Mouse (Mus musculus) MEL (cell line): ENCODE data around the gene Lrig2. TPM values are rescaled to one million over a fixed set of nuclear protein-coding genes. Genes with fewer than 3 reads are reported as not detected.

Source experiments
- DNase-seq: peaks from one replicate; pipeline ENCODE4 v3.0.0; 2011; ENCODE audit warnings: low read depth, low spot score
- H3K27ac ChIP-seq: 2 replicates; pipeline ENCODE4 v1.5.1; 2012; ENCODE audit warnings: low read depth, mild to moderate bottlenecking, control low read depth, low read length, moderate library complexity; ENCODE audit not compliant: control insufficient read depth
- H3K27me3 ChIP-seq, 2 experiments: fragments of 150-350 bp in 1 of 2; sonication (generic) in 1 of 2; 2 replicates each; pipeline ENCODE4 v1.6.1; 2012; ENCODE audit warnings: low read length in 2 of 2, mild to moderate bottlenecking in 2 of 2, improper control_type of control experiment in 1 of 2, moderate library complexity in 1 of 2; ENCODE audit not compliant: insufficient read depth in 2 of 2, control insufficient read depth in 1 of 2
- H3K36me3 ChIP-seq, 2 experiments: 2 replicates each; pipeline ENCODE4 v1.6.1; 2012 to 2014; ENCODE audit warnings: low read length in 2 of 2, improper control_type of control experiment in 1 of 2, inconsistent platforms in 1 of 2, mild to moderate bottlenecking in 1 of 2; ENCODE audit not compliant: insufficient read depth in 2 of 2, control insufficient read depth in 1 of 2
- H3K4me1 ChIP-seq, 2 experiments: fragments of 150-350 bp in 1 of 2; sonication (generic) in 1 of 2; 2 replicates each; pipeline ENCODE4 v1.6.1; 2012; ENCODE audit warnings: low read length in 2 of 2, improper control_type of control experiment in 1 of 2, mild to moderate bottlenecking in 1 of 2; ENCODE audit not compliant: insufficient read depth in 2 of 2, control insufficient read depth in 1 of 2
- H3K4me3 ChIP-seq, 2 experiments: fragments of 150-350 bp in 1 of 2; sonication (generic) in 1 of 2; 2 replicates each; pipeline ENCODE4 v1.5.1; 2012; ENCODE audit warnings: low read depth in 2 of 2, low read length in 2 of 2, mild to moderate bottlenecking in 2 of 2, moderate library complexity in 2 of 2, control low read depth in 1 of 2, improper control_type of control experiment in 1 of 2; ENCODE audit not compliant: control insufficient read depth in 1 of 2, insufficient read depth in 1 of 2
- H3K79me2 ChIP-seq: 2 replicates; pipeline ENCODE4 v1.6.1; 2012; ENCODE audit warnings: mild to moderate bottlenecking, low read length, moderate library complexity; ENCODE audit not compliant: control insufficient read depth, poor library complexity, insufficient read depth
- H3K9ac ChIP-seq: 2 replicates; pipeline ENCODE4 v1.6.1; 2012; ENCODE audit warnings: low read depth, mild to moderate bottlenecking, control low read depth, low read length, moderate library complexity; ENCODE audit not compliant: control insufficient read depth, poor library complexity, severe bottlenecking
- H3K9me3 ChIP-seq: fragments of 150-350 bp; sonication (generic); replicated peaks from 2 replicates; pipeline ENCODE4 v1.6.1; 2012; ENCODE audit warnings: mild to moderate bottlenecking, low read length, improper control_type of control experiment, moderate library complexity; ENCODE audit not compliant: insufficient read depth
- BHLHE40 ChIP-seq: IDR thresholded peaks from 2 replicates; pipeline ENCODE4 v1.6.1; 2012; ENCODE audit warnings: low read depth, mild to moderate bottlenecking, inconsistent platforms, low read length, improper control_type of control experiment, borderline replicate concordance
- E2F4 ChIP-seq: IDR thresholded peaks from 2 replicates; pipeline ENCODE4 v1.6.1; 2011; ENCODE audit warnings: low read depth, low read length, improper control_type of control experiment, borderline replicate concordance
- GABPA ChIP-seq: IDR thresholded peaks from 2 replicates; pipeline ENCODE4 v1.6.1; 2012; ENCODE audit warnings: low read depth, mild to moderate bottlenecking, inconsistent platforms, low read length, improper control_type of control experiment, moderate library complexity
- HCFC1 ChIP-seq: IDR thresholded peaks from 2 replicates; pipeline ENCODE4 v1.6.1; 2012; ENCODE audit warnings: low read depth, mild to moderate bottlenecking, inconsistent platforms, low read length, improper control_type of control experiment, moderate library complexity
- JUND ChIP-seq: IDR thresholded peaks from 2 replicates; pipeline ENCODE4 v1.6.1; 2011; ENCODE audit warnings: low read depth, mild to moderate bottlenecking, improper control_type of control experiment, low read length
- MAZ ChIP-seq: IDR thresholded peaks from 2 replicates; pipeline ENCODE4 v1.6.1; 2012; ENCODE audit warnings: low read depth, mild to moderate bottlenecking, inconsistent platforms, low read length, improper control_type of control experiment
- MEF2A ChIP-seq: IDR thresholded peaks from 2 replicates; pipeline ENCODE4 v1.6.1; 2014; ENCODE audit warnings: low read depth, mild to moderate bottlenecking, inconsistent platforms, low read length, improper control_type of control experiment; ENCODE audit not compliant: poor library complexity, insufficient replicate concordance, severe bottlenecking; ENCODE audit errors: extremely low read depth
- MXI1 ChIP-seq: IDR thresholded peaks from 2 replicates; pipeline ENCODE4 v1.6.1; 2011; ENCODE audit warnings: mild to moderate bottlenecking, low read depth, low read length, improper control_type of control experiment
- MYB ChIP-seq: IDR thresholded peaks from 2 replicates; pipeline ENCODE4 v1.6.1; 2011; ENCODE audit warnings: mild to moderate bottlenecking, low read depth, low read length, improper control_type of control experiment
- MYC ChIP-seq: IDR thresholded peaks from 2 replicates; pipeline ENCODE4 v1.6.1; 2011; ENCODE audit warnings: low read depth, mild to moderate bottlenecking, low read length, improper control_type of control experiment, moderate library complexity
- NELFE ChIP-seq: IDR thresholded peaks from 2 replicates; pipeline ENCODE4 v1.6.1; 2011; ENCODE audit warnings: low read depth, low read length, improper control_type of control experiment
- POLR2A ChIP-seq, 2 experiments: IDR thresholded peaks; 2 replicates each; pipeline ENCODE4 v1.6.1; 2011 to 2012; ENCODE audit warnings: low read length in 2 of 2, mild to moderate bottlenecking in 2 of 2, control low read depth in 1 of 2, improper control_type of control experiment in 1 of 2, low read depth in 1 of 2, moderate library complexity in 1 of 2; ENCODE audit not compliant: control insufficient read depth in 1 of 2, insufficient read depth in 1 of 2, poor library complexity in 1 of 2
- POLR2AphosphoS2 ChIP-seq: IDR thresholded peaks from 2 replicates; pipeline ENCODE4 v1.6.1; 2011; ENCODE audit warnings: low read length, improper control_type of control experiment
- SIN3A ChIP-seq: IDR thresholded peaks from 2 replicates; pipeline ENCODE4 v1.6.1; 2012; ENCODE audit warnings: low read length, improper control_type of control experiment, inconsistent platforms
- SMC3 ChIP-seq: IDR thresholded peaks from 2 replicates; pipeline ENCODE4 v1.6.1; 2011; ENCODE audit warnings: low read depth, low read length, improper control_type of control experiment
- TAL1 ChIP-seq: IDR thresholded peaks from 2 replicates; pipeline ENCODE4 v1.6.1; 2012; ENCODE audit warnings: mild to moderate bottlenecking, inconsistent platforms, low read length, moderate library complexity, mixed read lengths
- TBP ChIP-seq: IDR thresholded peaks from 2 replicates; pipeline ENCODE4 v1.8.0; 2011; ENCODE audit warnings: low read depth, low read length, improper control_type of control experiment
- TCF12 ChIP-seq: IDR thresholded peaks from 2 replicates; pipeline ENCODE4 v1.6.1; 2014; ENCODE audit warnings: low read depth, mild to moderate bottlenecking, inconsistent platforms, low read length, improper control_type of control experiment, moderate library complexity
- UBTF ChIP-seq: IDR thresholded peaks from 2 replicates; pipeline ENCODE4 v1.6.1; 2012; ENCODE audit warnings: low read depth, mild to moderate bottlenecking, inconsistent platforms, low read length, improper control_type of control experiment, moderate library complexity, borderline replicate concordance; ENCODE audit not compliant: insufficient read depth
- ZC3H11A ChIP-seq: IDR thresholded peaks from 2 replicates; pipeline ENCODE4 v1.6.1; 2012; ENCODE audit warnings: low read depth, mild to moderate bottlenecking, inconsistent platforms, low read length, improper control_type of control experiment
- ZKSCAN1 ChIP-seq: IDR thresholded peaks from 2 replicates; pipeline ENCODE4 v1.6.1; 2012; ENCODE audit warnings: low read depth, mild to moderate bottlenecking, inconsistent platforms, low read length, improper control_type of control experiment, moderate library complexity
- ZNF384 ChIP-seq: IDR thresholded peaks from 2 replicates; pipeline ENCODE4 v1.6.1; 2012; ENCODE audit warnings: low read depth, mild to moderate bottlenecking, inconsistent platforms, low read length, improper control_type of control experiment
- polyA plus RNA-seq, 2 experiments: library from polyadenylated mRNA; stranded (reverse) in 1 of 2; unstranded in 1 of 2; fragments of >175 nt in 1 of 2; fragments of >200 nt in 1 of 2; gene quantifications; 2 replicates each; pipeline versions ENCODE4 v1.2.1 to v1.2.4; 2012; ENCODE audit warnings: low replicate concordance in 2 of 2, low read depth in 1 of 2; ENCODE audit not compliant: insufficient read length in 2 of 2, insufficient read depth in 1 of 2, missing spikeins in 1 of 2
- total RNA-seq: library from RNA; depleted of rRNA; stranded (reverse); fragments of 300-350 nt; gene quantifications from 2 replicates; pipeline ENCODE4 v1.2.3, GENCODE M21; 2012

Lrig2 gene
- total and polyA plus RNA-seq, 3 experiments, result 4.2 to 4.3 TPM; not detected in 1

DNA sequence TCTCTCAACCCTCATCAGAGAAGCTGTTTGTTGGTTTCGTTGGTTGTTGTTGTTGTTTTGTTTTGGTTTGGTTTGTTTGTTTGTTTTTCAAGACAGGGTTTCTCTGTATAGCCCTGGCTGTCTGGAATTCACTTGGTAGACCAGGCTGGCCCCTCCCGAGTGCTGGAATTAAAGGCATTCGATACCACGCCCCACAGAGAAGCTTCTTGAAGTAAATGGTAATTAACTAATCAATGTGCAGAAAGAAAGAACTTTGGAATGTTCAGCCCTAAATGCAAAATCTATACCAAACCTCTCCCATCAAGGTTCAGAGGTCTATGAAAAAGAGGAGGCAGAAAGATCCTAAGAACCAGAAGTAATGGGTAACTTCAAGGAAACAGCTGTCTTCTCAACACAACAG lies 15.5 kb downstream of the Lrig2 start:
- no peaks in the 10 kb centered on the region for H3K9me3 ChIP-seq
- no peak overlapping the region for H3K27ac ChIP-seq
- H3K9ac ChIP-seq, result no peak overlapping the region
- no peaks in the 10 kb centered on the region; a peak in 2 of 4 replicates for H3K36me3 ChIP-seq
- no peak for DNase-seq
- no peak overlapping the region for H3K4me3 ChIP-seq
- H3K27me3 ChIP-seq, result no peaks in the 10 kb centered on the region
- no peaks in the 10 kb centered on the region for H3K4me1 ChIP-seq
- TF ChIP-seq MYB (no peak), ZNF384 (no peak), SIN3A (no peak), TAL1 (no peak), MXI1 (no peak), NELFE (no peak), MEF2A (no peak), MAZ (no peak), HCFC1 (no peak), BHLHE40 (no peak), JUND (no peak), TCF12 (no peak), UBTF (no peak)
- TF ChIP-seq, all 39 proteins: peak for 0
- H3K79me2 ChIP-seq, result no peaks in the 10 kb centered on the region

DNA sequence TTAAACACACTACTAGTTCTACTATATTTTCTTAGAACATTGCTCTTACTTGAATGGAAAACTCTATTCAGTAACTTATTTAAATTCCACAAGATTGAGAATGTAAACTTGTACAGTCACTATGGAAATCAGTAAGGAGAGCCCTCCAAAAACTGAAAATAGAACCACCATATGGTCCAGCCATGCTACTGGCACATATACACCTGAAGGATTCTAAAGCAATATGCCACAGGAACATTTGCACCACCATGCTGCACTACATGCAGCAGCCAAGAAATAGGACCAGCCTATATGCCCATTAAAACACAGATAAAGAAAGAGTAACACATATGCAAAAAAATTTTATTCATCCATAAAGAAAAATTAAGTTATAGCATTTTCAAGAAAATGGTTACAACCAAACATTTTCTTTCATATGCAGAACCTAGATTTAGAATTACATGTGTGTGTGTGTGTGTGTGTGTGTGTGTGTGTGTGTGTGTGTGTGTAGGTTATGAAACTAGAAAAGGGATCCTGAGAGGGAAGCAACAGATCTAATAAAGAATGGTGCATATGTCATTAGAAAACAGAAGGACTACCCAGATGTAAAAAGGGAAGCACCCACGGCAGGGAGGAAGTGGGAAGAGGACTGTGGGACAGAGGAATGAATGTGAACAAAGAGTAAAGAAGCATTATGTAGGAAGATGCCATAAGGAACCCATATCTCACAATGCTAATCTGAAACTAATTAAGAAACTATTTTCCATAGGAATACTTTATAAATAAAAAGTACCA lies 30.6 kb downstream of the Lrig2 start:
- no peaks in the 10 kb centered on the region for H3K79me2 ChIP-seq
- peak; percentile 13 for DNase-seq
- no peak for TF ChIP-seq NELFE
- TF ChIP-seq SIN3A, result no peak
- no peak for TF ChIP-seq ZKSCAN1
- TF ChIP-seq TBP, result no peak
- no peak for TF ChIP-seq POLR2A (IDR thresholded peaks at IDR 0.05; ENCODE audit: control insufficient read depth in 1 of 2, insufficient read depth in 1 of 2, low read depth in 1 of 2, low read length in 2 of 2, poor library complexity in 1 of 2)
- no peak for TF ChIP-seq MYB
- no peak for TF ChIP-seq ZC3H11A
- no peak for TF ChIP-seq SMC3
- no peak for TF ChIP-seq GABPA
- TF ChIP-seq POLR2AphosphoS2, result no peak
- TF ChIP-seq TCF12, result no peak
- TF ChIP-seq E2F4, result no peak
- no peak for TF ChIP-seq MYC
- no peak for TF ChIP-seq HCFC1
- no peaks in the 10 kb centered on the region for H3K9me3 ChIP-seq
- H3K36me3 ChIP-seq, result peaks cover 0 to 4% of the 10 kb centered on the region in 2 experiments; a peak in 2 of 4 replicates
- H3K9ac ChIP-seq, result no peak overlapping the region
- no peak overlapping the region for H3K27ac ChIP-seq
- no peaks in the 10 kb centered on the region for H3K4me1 ChIP-seq
- no peaks in the 10 kb centered on the region for H3K27me3 ChIP-seq
- no peak overlapping the region for H3K4me3 ChIP-seq
